Mouse (Mus musculus) forebrain, embryonic 14.5 days (tissue): ENCODE data around the gene Adamts15. TPM values are rescaled to one million over a fixed set of nuclear protein-coding genes. Genes with fewer than 3 reads are reported as not detected.

Experiments
- ATAC-seq: fragments of 200-750 bp; cut with Nextera tagmentation; 2 replicates; pipeline ENCODE4 v1.8.0; 2017; ENCODE audit warnings: mild to moderate bottlenecking, moderate library complexity
- DNase-seq: peaks from one replicate; pipeline ENCODE4 v3.0.0-alpha.2; 2015; ENCODE audit warnings: low spot score
- H3K27ac ChIP-seq: fragments of 300-500 bp; sonication (generic); 2 replicates; pipeline ENCODE4 v1.5.1; 2014; ENCODE audit warnings: low read depth, mild to moderate bottlenecking, control low read depth, low read length, moderate library complexity
- H3K27me3 ChIP-seq: fragments of 300-500 bp; sonication (generic); replicated peaks from 2 replicates; pipeline ENCODE4 v1.6.1; 2014; ENCODE audit warnings: low read length, control low read depth, mixed read lengths; ENCODE audit not compliant: control insufficient read depth, insufficient read depth
- H3K36me3 ChIP-seq: fragments of 300-500 bp; sonication (generic); 2 replicates; pipeline ENCODE4 v1.6.1; 2014; ENCODE audit warnings: low read length, control low read depth; ENCODE audit not compliant: control insufficient read depth, insufficient read depth
- H3K4me1 ChIP-seq: fragments of 300-500 bp; sonication (generic); 2 replicates; pipeline ENCODE4 v1.6.1; 2014; ENCODE audit warnings: antibody characterized with exemption, low read length, control low read depth; ENCODE audit not compliant: control insufficient read depth, insufficient read depth
- H3K4me2 ChIP-seq: fragments of 300-500 bp; sonication (generic); 2 replicates; pipeline ENCODE4 v1.6.1; 2014; ENCODE audit warnings: mild to moderate bottlenecking, control low read depth, low read length
- H3K4me3 ChIP-seq: fragments of 300-500 bp; sonication (generic); 2 replicates; pipeline ENCODE4 v1.5.1; 2014; ENCODE audit warnings: low read depth, low read length, control low read depth
- H3K9ac ChIP-seq: fragments of 300-500 bp; sonication (generic); 2 replicates; pipeline ENCODE4 v1.6.1; 2014; ENCODE audit warnings: mild to moderate bottlenecking, low read length, control low read depth, moderate library complexity
- H3K9me3 ChIP-seq: fragments of 300-500 bp; sonication (generic); replicated peaks from 2 replicates; pipeline ENCODE4 v1.6.1; 2016; ENCODE audit warnings: low read length, control low read depth, mixed read lengths; ENCODE audit not compliant: control insufficient read depth
- WGBS: fragments of 180-500 bp; shearing (Covaris S2); extraction: QIAGEN DNeasy Blood & Tissue Kit; methylation state at CpG from one replicate; pipeline ENCODE4 v1.1.7; 2014; 5-methylcytosine and 5-hydroxymethylcytosine counted together
- polyA plus RNA-seq: library from polyadenylated mRNA; unstranded; fragments of >200 nt; fragmentation: Nextera tagmentation; extraction: Ambion mirVana; gene quantifications from 2 replicates; pipeline ENCODE4 v1.2.1, GENCODE M21; 2014

Gene Adamts15
- polyA plus RNA-seq, 1 experiment from 2014 or later: 2.4 TPM

- ATAC-seq: no peak
- H3K4me1 ChIP-seq: no peaks in the 10 kb centered on the region
- DNase-seq: no peak
- no peaks in the 10 kb centered on the region for H3K9me3 ChIP-seq
- no peak overlapping the region for H3K4me2 ChIP-seq
- 89% methylated on average over 5 of the region's 5 CpGs for WGBS
- H3K9ac ChIP-seq: no peak overlapping the region
- H3K27me3 ChIP-seq: no peaks in the 10 kb centered on the region
- no peaks in the 10 kb centered on the region for H3K36me3 ChIP-seq
- H3K4me3 ChIP-seq: no peak overlapping the region
- no peak overlapping the region for H3K27ac ChIP-seq
Observed at GRCm38 (mm10) chr9:30951461-30951860, 29.2 kb upstream of the Adamts15 start.

- ATAC-seq (no peak), DNase-seq (peak; percentile 39)
- 85% methylated on average over 4 of the region's 4 CpGs for WGBS
- Histone ChIP-seq H3K9me3 (no peaks in the 10 kb centered on the region), H3K9ac (no peak overlapping the region), H3K36me3 (no peaks in the 10 kb centered on the region), H3K27me3 (no peaks in the 10 kb centered on the region), H3K4me3 (no peak overlapping the region), H3K4me1 (no peaks in the 10 kb centered on the region), H3K27ac (no peak overlapping the region), H3K4me2 (no peak overlapping the region)
Observed at GRCm38 (mm10) chr9:30950592-30950991, 28.3 kb upstream of the Adamts15 start.

GRCm38 (mm10) chr9:30949971-30950370 is 27.7 kb upstream of the Adamts15 start:
- DNase-seq: peak; percentile 46
- peak; percentile 32; the same call in 1 of the 2 replicates for ATAC-seq
- WGBS: 58% methylated on average over 4 of the region's 4 CpGs

GRCm38 (mm10) chr9:30949422-30949821 is 27.2 kb upstream of the Adamts15 start:
- Histone ChIP-seq H3K4me3 (no peak overlapping the region), H3K4me1 (no peaks in the 10 kb centered on the region), H3K4me2 (no peak overlapping the region), H3K36me3 (no peaks in the 10 kb centered on the region), H3K9me3 (no peaks in the 10 kb centered on the region), H3K27me3 (peaks cover 8% of the 10 kb centered on the region), H3K9ac (no peak overlapping the region), H3K27ac (no peak overlapping the region)
- DNase-seq (no peak), ATAC-seq (no peak)
- 87% methylated on average over 3 of the region's 3 CpGs for WGBS

More at GRCm38 (mm10) chr9:30949971-30950370, 27.7 kb upstream of the Adamts15 start:
- H3K9ac ChIP-seq: no peak overlapping the region
- no peak overlapping the region for H3K4me2 ChIP-seq
- no peak overlapping the region for H3K27ac ChIP-seq
- H3K36me3 ChIP-seq: no peaks in the 10 kb centered on the region
- H3K4me3 ChIP-seq: no peak overlapping the region
- H3K9me3 ChIP-seq: no peaks in the 10 kb centered on the region
- no peaks in the 10 kb centered on the region for H3K4me1 ChIP-seq
- peaks cover 2% of the 10 kb centered on the region; the same call in 1 of the 2 replicates for H3K27me3 ChIP-seq

GRCm38 (mm10) chr9:30945276-30945675 is 23.0 kb upstream of the Adamts15 start:
- WGBS: 54% methylated on average over 1 of the region's 1 CpGs
- DNase-seq (no peak), ATAC-seq (no peak)
- Histone ChIP-seq H3K4me1 (0 out of 2 replicates have a peak, but pooled peaks cover 3% of the 10 kb centered on the region), H3K4me2 (no peak overlapping the region), H3K9me3 (no peaks in the 10 kb centered on the region), H3K9ac (no peak overlapping the region), H3K27ac (no peak overlapping the region), H3K4me3 (no peak overlapping the region), H3K27me3 (peaks cover 34% of the 10 kb centered on the region), H3K36me3 (no peaks in the 10 kb centered on the region)

- ATAC-seq: no peak
- Histone ChIP-seq H3K36me3 (no peaks in the 10 kb centered on the region), H3K27ac (no peak overlapping the region), H3K27me3 (peaks cover 34% of the 10 kb centered on the region), H3K4me1 (0 out of 2 replicates have a peak, but pooled peaks cover 3% of the 10 kb centered on the region), H3K4me3 (no peak overlapping the region), H3K9me3 (no peaks in the 10 kb centered on the region), H3K9ac (no peak overlapping the region), H3K4me2 (no peak overlapping the region)
- no peak for DNase-seq
- 24% methylated on average over 1 of the region's 1 CpGs for WGBS
Observed at GRCm38 (mm10) chr9:30944234-30944633, 22.0 kb upstream of the Adamts15 start.

GRCm38 (mm10) chr9:30943341-30943740 is 21.1 kb upstream of the Adamts15 start:
- Histone ChIP-seq H3K9me3 (no peaks in the 10 kb centered on the region), H3K4me1 (0 out of 2 replicates have a peak, but pooled peaks cover 3% of the 10 kb centered on the region), H3K4me3 (peak overlapping the region; percentile 64), H3K27ac (no peak overlapping the region), H3K9ac (peak overlapping the region; percentile 73), H3K4me2 (peak overlapping the region; percentile 99), H3K27me3 (peaks cover 34% of the 10 kb centered on the region), H3K36me3 (no peaks in the 10 kb centered on the region)
- DNase-seq (peak; percentile 18), ATAC-seq (0 out of 2 replicates have a peak, but pooled peaks have one; percentile 8)
- under 1% methylated on average over 14 of the region's 14 CpGs for WGBS

- H3K4me2 ChIP-seq: peak within 1 kb of the TSS; percentile 99
Observed at GRCm38 (mm10) chr9:30942512-30943313, 20.5 kb upstream of the Adamts15 start, which contains the start of gene Adamts8. Gene Adamts8, plus strand, starts transcription at chr9:30942562.

GRCm38 (mm10) chr9:30940328-30940727 is 18.1 kb upstream of the Adamts15 start:
- no peak overlapping the region for H3K4me3 ChIP-seq
- ATAC-seq (peak; percentile 43; the same call in 1 of the 2 replicates), DNase-seq (peak; percentile 93)
- H3K4me2 ChIP-seq: no peak overlapping the region
- H3K9ac ChIP-seq: no peak overlapping the region
- no peaks in the 10 kb centered on the region for H3K9me3 ChIP-seq
- WGBS: 5% methylated on average over 6 of the region's 6 CpGs
- H3K27ac ChIP-seq: no peak overlapping the region
- H3K4me1 ChIP-seq: 0 out of 2 replicates have a peak, but pooled peaks cover 3% of the 10 kb centered on the region
- H3K36me3 ChIP-seq: no peaks in the 10 kb centered on the region
- peaks cover 34% of the 10 kb centered on the region for H3K27me3 ChIP-seq

More at GRCm38 (mm10) chr9:30942512-30943313, 20.5 kb upstream of the Adamts15 start, which contains the start of gene Adamts8:
- Histone ChIP-seq H3K4me1 (0 out of 2 replicates have a peak, but pooled peaks cover 3% of the 10 kb centered on the region), H3K27me3 (peaks cover 34% of the 10 kb centered on the region), H3K4me3 (peak within 1 kb of the TSS; percentile 64), H3K36me3 (no peaks in the 10 kb centered on the region), H3K27ac (no peak within 1 kb of the TSS), H3K9me3 (no peaks in the 10 kb centered on the region), H3K9ac (peak within 1 kb of the TSS; percentile 73)
- ATAC-seq (peak; percentile 87), DNase-seq (peak; percentile 80)
- under 1% methylated on average over 85 of the region's 96 CpGs for WGBS
